Mouse (Mus musculus) forebrain, embryonic 13.5 days (tissue): Measurements from ENCODE around the gene Rps6kc1. TPM values are rescaled to one million over a fixed set of nuclear protein-coding genes. Genes with fewer than 3 reads are reported as not detected.

Experiments
- ATAC-seq: fragments of 200-750 bp; cut with Nextera tagmentation; 2 replicates; pipeline ENCODE4 v1.8.0; 2017
- H3K27ac ChIP-seq: fragments of 300-500 bp; sonication (generic); 2 replicates; pipeline ENCODE4 v1.5.1; 2015; ENCODE audit warnings: inconsistent platforms, mild to moderate bottlenecking, moderate library complexity
- H3K27me3 ChIP-seq: fragments of 300-500 bp; sonication (generic); 2 replicates; pipeline ENCODE4 v1.6.1; 2015; ENCODE audit warnings: mild to moderate bottlenecking, inconsistent platforms
- H3K36me3 ChIP-seq: fragments of 300-500 bp; sonication (generic); 2 replicates; pipeline ENCODE4 v1.6.1; 2015; ENCODE audit warnings: mild to moderate bottlenecking, inconsistent platforms; ENCODE audit not compliant: poor library complexity, severe bottlenecking
- H3K4me1 ChIP-seq: fragments of 300-500 bp; sonication (generic); 2 replicates; pipeline ENCODE4 v1.6.1; 2015; ENCODE audit warnings: inconsistent platforms
- H3K4me2 ChIP-seq: fragments of 300-500 bp; sonication (generic); 2 replicates; pipeline ENCODE4 v1.6.1; 2015; ENCODE audit warnings: inconsistent platforms, mild to moderate bottlenecking, moderate library complexity
- H3K4me3 ChIP-seq: fragments of 300-500 bp; sonication (generic); 2 replicates; pipeline ENCODE4 v1.5.1; 2015; ENCODE audit warnings: mild to moderate bottlenecking, inconsistent platforms
- H3K9ac ChIP-seq: fragments of 300-500 bp; sonication (generic); 2 replicates; pipeline ENCODE4 v1.6.1; 2015; ENCODE audit warnings: mild to moderate bottlenecking, inconsistent platforms
- H3K9me3 ChIP-seq: fragments of 300-500 bp; sonication (generic); replicated peaks from 2 replicates; pipeline ENCODE4 v1.6.1; 2016; ENCODE audit warnings: inconsistent platforms
- WGBS: fragments of 180-500 bp; shearing (Covaris S2); methylation state at CpG from one replicate; pipeline ENCODE4 v1.1.7; 2015; 5-methylcytosine and 5-hydroxymethylcytosine counted together
- polyA plus RNA-seq: library from polyadenylated mRNA; unstranded; fragments of >200 nt; fragmentation: Nextera tagmentation; extraction: Ambion mirVana; gene quantifications from 2 replicates; pipeline ENCODE4 v1.2.1, GENCODE M21; 2015

The Rps6kc1 gene
- polyA plus RNA-seq, 1 experiment from 2014 or later: 20.2 TPM

- Histone ChIP-seq H3K4me3 (no peak overlapping the region), H3K36me3 (peaks cover 4% of the 10 kb centered on the region; the same call in 1 of the 2 replicates), H3K27me3 (no peaks in the 10 kb centered on the region), H3K9ac (no peak overlapping the region), H3K4me2 (no peak overlapping the region), H3K4me1 (no peaks in the 10 kb centered on the region), H3K27ac (no peak overlapping the region), H3K9me3 (no peaks in the 10 kb centered on the region)
- no peak for ATAC-seq
- 90% methylated on average over 4 of the region's 4 CpGs for WGBS
These were observed 87.8 kb downstream of the Rps6kc1 start for GRCm38 (mm10) chr1:190823745-190824144.

- H3K4me3 ChIP-seq: no peak overlapping the region
These were observed 95.4 kb downstream of the Rps6kc1 start for GRCm38 (mm10) chr1:190816141-190816540.

GRCm38 (mm10) chr1:190810408-190810807, 101.2 kb downstream of the Rps6kc1 start:
- no peak for ATAC-seq
- Histone ChIP-seq H3K9ac (no peak overlapping the region), H3K4me1 (peaks cover 12% of the 10 kb centered on the region), H3K27me3 (no peaks in the 10 kb centered on the region), H3K4me2 (no peak overlapping the region), H3K4me3 (no peak overlapping the region), H3K9me3 (no peaks in the 10 kb centered on the region), H3K27ac (no peak overlapping the region), H3K36me3 (peaks cover 5% of the 10 kb centered on the region)
- 80% methylated on average over 6 of the region's 6 CpGs for WGBS

More at GRCm38 (mm10) chr1:190816141-190816540, 95.4 kb downstream of the Rps6kc1 start:
- Histone ChIP-seq H3K27me3 (no peaks in the 10 kb centered on the region), H3K27ac (no peak overlapping the region), H3K4me1 (peaks cover 10% of the 10 kb centered on the region), H3K9me3 (no peaks in the 10 kb centered on the region), H3K4me2 (no peak overlapping the region), H3K36me3 (no peaks in the 10 kb centered on the region), H3K9ac (no peak overlapping the region)
- no peak for ATAC-seq
- 74% methylated on average over 11 of the region's 11 CpGs for WGBS

GRCm38 (mm10) chr1:190808766-190809221, 102.8 kb downstream of the Rps6kc1 start:
- Histone ChIP-seq H3K4me1 (peaks cover 12% of the 10 kb centered on the region), H3K27ac (no peak overlapping the region), H3K27me3 (no peaks in the 10 kb centered on the region), H3K9ac (0 out of 2 replicates have a peak overlapping the region, but pooled peaks have one; percentile 19), H3K9me3 (no peaks in the 10 kb centered on the region), H3K36me3 (peaks cover 5% of the 10 kb centered on the region), H3K4me3 (no peak overlapping the region), H3K4me2 (peak overlapping the region; percentile 17; the same call in 1 of the 2 replicates)
- 0 out of 2 replicates have a peak, but pooled peaks have one; percentile 27 for ATAC-seq
- 36% methylated on average over 19 of the region's 19 CpGs for WGBS

GRCm38 (mm10) chr1:190806817-190807216, 104.8 kb downstream of the Rps6kc1 start:
- no peaks in the 10 kb centered on the region for H3K9me3 ChIP-seq

GRCm38 (mm10) chr1:190798668-190799067, 112.9 kb downstream of the Rps6kc1 start:
- whole genome bisulfite sequencing: 47% methylated on average over 11 of the region's 11 CpGs
- Histone ChIP-seq H3K4me2 (no peak overlapping the region), H3K27ac (no peak overlapping the region), H3K4me3 (no peak overlapping the region), H3K9ac (no peak overlapping the region), H3K36me3 (peaks cover 19% of the 10 kb centered on the region), H3K9me3 (no peaks in the 10 kb centered on the region), H3K4me1 (peaks cover 26% of the 10 kb centered on the region), H3K27me3 (no peaks in the 10 kb centered on the region; the same call in 1 of the 2 replicates)
- ATAC-seq: no peak

More at GRCm38 (mm10) chr1:190806817-190807216, 104.8 kb downstream of the Rps6kc1 start:
- Histone ChIP-seq H3K27me3 (no peaks in the 10 kb centered on the region), H3K36me3 (peaks cover 5% of the 10 kb centered on the region), H3K27ac (no peak overlapping the region), H3K4me1 (peaks cover 12% of the 10 kb centered on the region), H3K4me3 (no peak overlapping the region), H3K9ac (no peak overlapping the region), H3K4me2 (no peak overlapping the region)
- WGBS: 92% methylated on average over 8 of the region's 8 CpGs
- ATAC-seq: no peak

GRCm38 (mm10) chr1:190797483-190798058, 114.0 kb downstream of the Rps6kc1 start:
- 0 out of 2 replicates have a peak, but pooled peaks have one; percentile 8 for ATAC-seq
- H3K4me3 ChIP-seq: no peak overlapping the region

GRCm38 (mm10) chr1:190796745-190797482, 114.7 kb downstream of the Rps6kc1 start:
- H3K9me3 ChIP-seq: no peaks in the 10 kb centered on the region
- peaks cover 26% of the 10 kb centered on the region for H3K4me1 ChIP-seq
- H3K27me3 ChIP-seq: no peaks in the 10 kb centered on the region; the same call in 1 of the 2 replicates
- no peak overlapping the region; the same call in 1 of the 2 replicates for H3K9ac ChIP-seq
- WGBS: 30% methylated on average over 7 of the region's 7 CpGs
- no peak overlapping the region for H3K4me3 ChIP-seq
- peak overlapping the region; percentile 25; the same call in 1 of the 2 replicates for H3K27ac ChIP-seq
- peaks cover 19% of the 10 kb centered on the region for H3K36me3 ChIP-seq
- ATAC-seq: peak; percentile 67
- no peak overlapping the region for H3K4me2 ChIP-seq

More at GRCm38 (mm10) chr1:190797483-190798058, 114.0 kb downstream of the Rps6kc1 start:
- H3K4me1 ChIP-seq: peaks cover 26% of the 10 kb centered on the region
- H3K4me2 ChIP-seq: no peak overlapping the region
- no peak overlapping the region for H3K27ac ChIP-seq
- no peaks in the 10 kb centered on the region; the same call in 1 of the 2 replicates for H3K27me3 ChIP-seq
- 80% methylated on average over 11 of the region's 11 CpGs for WGBS
- H3K9ac ChIP-seq: no peak overlapping the region
- peaks cover 19% of the 10 kb centered on the region for H3K36me3 ChIP-seq
- H3K9me3 ChIP-seq: no peaks in the 10 kb centered on the region

- no peaks in the 10 kb centered on the region for H3K36me3 ChIP-seq
- no peak overlapping the region for H3K27ac ChIP-seq
- no peak overlapping the region for H3K4me3 ChIP-seq
- no peak overlapping the region for H3K9ac ChIP-seq
- no peak overlapping the region for H3K4me2 ChIP-seq
- 84% methylated on average over 6 of the region's 6 CpGs for WGBS
- H3K27me3 ChIP-seq: no peaks in the 10 kb centered on the region; the same call in 1 of the 2 replicates
- H3K4me1 ChIP-seq: peaks cover 21% of the 10 kb centered on the region
- ATAC-seq: no peak
- no peaks in the 10 kb centered on the region for H3K9me3 ChIP-seq
These were observed 119.9 kb downstream of the Rps6kc1 start for GRCm38 (mm10) chr1:190791638-190792037.

- no peak overlapping the region for H3K27ac ChIP-seq
- peaks cover 12% of the 10 kb centered on the region for H3K4me1 ChIP-seq
- no peaks in the 10 kb centered on the region; the same call in 1 of the 2 replicates for H3K27me3 ChIP-seq
- no peaks in the 10 kb centered on the region for H3K9me3 ChIP-seq
- H3K4me3 ChIP-seq: no peak overlapping the region
- no peak overlapping the region for H3K4me2 ChIP-seq
- peak; percentile 48; the same call in 1 of the 2 replicates for ATAC-seq
- H3K9ac ChIP-seq: no peak overlapping the region
- no peaks in the 10 kb centered on the region for H3K36me3 ChIP-seq
- WGBS: 49% methylated on average over 6 of the region's 6 CpGs
These were observed 120.8 kb downstream of the Rps6kc1 start for GRCm38 (mm10) chr1:190790720-190791119.

GRCm38 (mm10) chr1:190777660-190778059, 133.9 kb downstream of the Rps6kc1 start:
- Histone ChIP-seq H3K36me3 (peaks cover 33% of the 10 kb centered on the region), H3K27me3 (no peaks in the 10 kb centered on the region), H3K9ac (no peak overlapping the region), H3K4me3 (no peak overlapping the region), H3K4me2 (no peak overlapping the region), H3K27ac (no peak overlapping the region), H3K4me1 (no peaks in the 10 kb centered on the region), H3K9me3 (no peaks in the 10 kb centered on the region)
- WGBS: 78% methylated on average over 6 of the region's 6 CpGs
- ATAC-seq: no peak

- no peaks in the 10 kb centered on the region for H3K27me3 ChIP-seq
- H3K36me3 ChIP-seq: peaks cover 33% of the 10 kb centered on the region
- H3K4me3 ChIP-seq: no peak overlapping the region
- ATAC-seq: no peak
- 82% methylated on average over 9 of the region's 9 CpGs for WGBS
- H3K4me1 ChIP-seq: no peaks in the 10 kb centered on the region
- H3K27ac ChIP-seq: no peak overlapping the region
- H3K4me2 ChIP-seq: no peak overlapping the region
- H3K9me3 ChIP-seq: no peaks in the 10 kb centered on the region
- no peak overlapping the region for H3K9ac ChIP-seq
These were observed 135.3 kb downstream of the Rps6kc1 start for GRCm38 (mm10) chr1:190776260-190776659.
